Mouse (Mus musculus) neutrophil, adult 5-6 weeks (primary cell): Measurements from ENCODE around the gene Adarb1. TPM values are rescaled to one million over a fixed set of nuclear protein-coding genes. Genes with fewer than 3 reads are reported as not detected.

Experiments used
- ATAC-seq: fragments of 151-379, 151-347 bp; 2 replicates; pipeline ENCODE4 v1.8.0; 2017; ENCODE audit warnings: mild to moderate bottlenecking, moderate TSS enrichment; ENCODE audit not compliant: insufficient number of reproducible peaks, poor library complexity, low FRiP score, severe bottlenecking; ENCODE audit errors: extremely low read depth
- total RNA-seq: library from RNA; stranded (forward); fragments of 200-1000 nt; gene quantifications from 2 replicates; pipeline ENCODE4 v1.2.3, GENCODE M21; 2017

Adarb1 gene
- total RNA-seq, 1 experiment from 2014 or later, result 0.35 TPM

- no peak for ATAC-seq
Measured at GRCm38 (mm10) chr10:77341711-77342110, 76.4 kb downstream of the Adarb1 start.

- ATAC-seq, result no peak
Measured at GRCm38 (mm10) chr10:77341059-77341458, 77.0 kb downstream of the Adarb1 start.

- no peak for ATAC-seq
Measured at GRCm38 (mm10) chr10:77339871-77340341, 78.2 kb downstream of the Adarb1 start.

GRCm38 (mm10) chr10:77333518-77333917 is 84.6 kb downstream of the Adarb1 start:
- ATAC-seq, result no peak

- ATAC-seq, result no peak
Measured at GRCm38 (mm10) chr10:77329446-77330094, 88.5 kb downstream of the Adarb1 start.

GRCm38 (mm10) chr10:77324716-77325115 is 93.4 kb downstream of the Adarb1 start:
- ATAC-seq, result no peak

GRCm38 (mm10) chr10:77321611-77322010 is 96.5 kb downstream of the Adarb1 start:
- no peak for ATAC-seq

- ATAC-seq, result no peak
Measured at GRCm38 (mm10) chr10:77321001-77321400, 97.1 kb downstream of the Adarb1 start.

- ATAC-seq, result no peak
Measured at GRCm38 (mm10) chr10:77315682-77316081, 102.4 kb downstream of the Adarb1 start.

- ATAC-seq, result no peak
Measured at GRCm38 (mm10) chr10:77314711-77315266, 103.3 kb downstream of the Adarb1 start.

- no peak for ATAC-seq
Measured at GRCm38 (mm10) chr10:77308978-77309377, 109.1 kb downstream of the Adarb1 start.

GRCm38 (mm10) chr10:77305766-77306165 is 112.3 kb downstream of the Adarb1 start:
- no peak for ATAC-seq

GRCm38 (mm10) chr10:77304840-77305533 is 113.1 kb downstream of the Adarb1 start:
- ATAC-seq, result no peak

GRCm38 (mm10) chr10:77304362-77304761 is 113.7 kb downstream of the Adarb1 start:
- ATAC-seq, result no peak

- ATAC-seq, result no peak
Measured at GRCm38 (mm10) chr10:77300934-77301297, 117.2 kb downstream of the Adarb1 start.

- ATAC-seq, result no peak
Measured at GRCm38 (mm10) chr10:77300237-77300933, 117.7 kb downstream of the Adarb1 start.

GRCm38 (mm10) chr10:77299194-77299593 is 118.9 kb downstream of the Adarb1 start:
- no peak for ATAC-seq

GRCm38 (mm10) chr10:77298621-77299020 is 119.4 kb downstream of the Adarb1 start:
- ATAC-seq, result no peak

- no peak for ATAC-seq
Measured at GRCm38 (mm10) chr10:77294691-77295090, 123.4 kb downstream of the Adarb1 start.
